Comparison of ENCODE assay signal across 7 mouse cellular contexts in genomic region chr8:70609849-70610795, GRCm38 (mm10). TPM values are rescaled to one million over a fixed set of nuclear protein-coding genes. Genes with fewer than 3 reads are reported as not detected.
DNase-seq lines count a peak whose midpoint lies in the region; ATAC-seq and TF ChIP-seq lines count a peak whose summit lies in the region.

No protein-coding gene starts in this region.

- peak; percentile 63 for ATAC-seq in intestine, embryonic 15.5 days
- ATAC-seq in limb, embryonic 11.5 days (ENCODE audit: insufficient number of reproducible peaks, low FRiP score, low TSS enrichment, low read depth), result peak; percentile 55
- peak; percentile 57 for ATAC-seq in midbrain, embryonic 12.5 days (ENCODE audit: low FRiP score, low read depth)

- peaks cover 31% of the 10 kb centered on the region for H3K4me1 ChIP-seq in intestine, embryonic 15.5 days (replicated peaks)
- peaks cover 23% of the 10 kb centered on the region for H3K4me1 ChIP-seq in limb, embryonic 11.5 days (ENCODE audit: control insufficient read depth, insufficient read depth, low read length)
- peaks cover 53% of the 10 kb centered on the region for H3K4me1 ChIP-seq in midbrain, embryonic 12.5 days
- H3K4me1 ChIP-seq in small intestine, adult 2 months (ENCODE audit: control insufficient read depth, insufficient read depth, insufficient read length, low read length), result peaks cover 24% of the 10 kb centered on the region

- DNase-seq in adrenal gland, adult 18-20 months (ENCODE audit: low spot score in 2 of 2), result peak; percentile 73 to 84
- peak; percentile 85 for DNase-seq in embryo, embryonic 9.5 days (ENCODE audit: extremely low spot score)
- DNase-seq in gastrocnemius, postnatal 4 days (ENCODE audit: low spot score in 2 of 2), result peak; percentile 82 to 91
- peak; percentile 92 for DNase-seq in limb, embryonic 11.5 days (ENCODE audit: low spot score)

- no peaks in the 10 kb centered on the region for H3K9me3 ChIP-seq in intestine, embryonic 15.5 days
- no peaks in the 10 kb centered on the region for H3K9me3 ChIP-seq in limb, embryonic 11.5 days (ENCODE audit: control insufficient read depth, low read length)
- H3K9me3 ChIP-seq in midbrain, embryonic 12.5 days, result no peaks in the 10 kb centered on the region

- no peak for TF ChIP-seq CTCF in small intestine, adult 2 months (IDR thresholded peaks at IDR 0.05; ENCODE audit: extremely low read depth, insufficient read length, insufficient replicate concordance, low read depth, low read length)

- peak overlapping the region; percentile 98 for H3K4me2 ChIP-seq in intestine, embryonic 15.5 days (replicated peaks)
- peak overlapping the region; percentile 77 for H3K4me2 ChIP-seq in limb, embryonic 11.5 days (ENCODE audit: low read depth, severe bottlenecking)
- peak overlapping the region; percentile 90 for H3K4me2 ChIP-seq in midbrain, embryonic 12.5 days (replicated peaks)

- no peaks in the 10 kb centered on the region for H3K36me3 ChIP-seq in intestine, embryonic 15.5 days
- no peaks in the 10 kb centered on the region for H3K36me3 ChIP-seq in limb, embryonic 11.5 days (ENCODE audit: control insufficient read depth, insufficient read depth, low read length)
- no peaks in the 10 kb centered on the region for H3K36me3 ChIP-seq in midbrain, embryonic 12.5 days
- no peaks in the 10 kb centered on the region for H3K36me3 ChIP-seq in small intestine, adult 2 months (ENCODE audit: control insufficient read depth, insufficient read depth, low read length)

- peak overlapping the region; percentile 64 for H3K9ac ChIP-seq in intestine, embryonic 15.5 days
- peak overlapping the region; percentile 85 for H3K9ac ChIP-seq in limb, embryonic 11.5 days (ENCODE audit: low read length)
- peak overlapping the region; percentile 59 for H3K9ac ChIP-seq in midbrain, embryonic 12.5 days (replicated peaks)

- peak; percentile 44; the same call in 1 of the 2 replicates for TF ChIP-seq POLR2A in small intestine, adult 2 months (IDR thresholded peaks at IDR 0.05; ENCODE audit: low read depth, low read length)

- no peaks in the 10 kb centered on the region for H3K27me3 ChIP-seq in intestine, embryonic 15.5 days (replicated peaks)
- H3K27me3 ChIP-seq in limb, embryonic 11.5 days (ENCODE audit: control insufficient read depth, insufficient read depth, low read length), result no peaks in the 10 kb centered on the region
- H3K27me3 ChIP-seq in midbrain, embryonic 12.5 days, result peaks cover 5% of the 10 kb centered on the region
- no peaks in the 10 kb centered on the region for H3K27me3 ChIP-seq in small intestine, adult 2 months (ENCODE audit: control insufficient read depth, insufficient read depth, low read length)

- under 1% methylated on average over 44 of the region's 45 CpGs for WGBS in intestine, embryonic 15.5 days
- WGBS in limb, embryonic 11.5 days, result 2% methylated on average over 44 of the region's 45 CpGs
- under 1% methylated on average over 39 of the region's 45 CpGs for WGBS in midbrain, embryonic 12.5 days
- under 1% methylated on average over 45 of the region's 45 CpGs for WGBS in small intestine, adult 2 months

- H3K4me3 ChIP-seq in intestine, embryonic 15.5 days (replicated peaks), result peak overlapping the region; percentile 79
- peak overlapping the region; percentile 42 for H3K4me3 ChIP-seq in limb, embryonic 11.5 days (ENCODE audit: low read depth, low read length)
- peak overlapping the region; percentile 49 for H3K4me3 ChIP-seq in midbrain, embryonic 12.5 days
- H3K4me3 ChIP-seq in small intestine, adult 2 months (ENCODE audit: low read depth, low read length), result peak overlapping the region; percentile 71

- H3K27ac ChIP-seq in intestine, embryonic 15.5 days, result peak overlapping the region; percentile 96
- peak overlapping the region; percentile 100 for H3K27ac ChIP-seq in limb, embryonic 11.5 days (replicated peaks; ENCODE audit: low read depth, low read length)
- H3K27ac ChIP-seq in midbrain, embryonic 12.5 days (replicated peaks), result peak overlapping the region; percentile 93
- H3K27ac ChIP-seq in small intestine, adult 2 months (ENCODE audit: insufficient read depth, low read depth, low read length), result peak overlapping the region; percentile 98

RNA-seq across cellular contexts. Expression of gene Ssbp4, which starts 1.4 kb away (rescaled TPM):
- total RNA-seq in adrenal gland, adult 18-20 months (2021), result 10 to 100 TPM; 78.5 to 86.9 TPM
- 10 to 100 TPM; 49.6 to 60.7 TPM for total RNA-seq in gastrocnemius, postnatal 4 days (2021)
- 86.9 and 91.7 TPM in 2 replicates for polyA plus RNA-seq in intestine, embryonic 15.5 days (2015; fragmentation: Nextera tagmentation; extraction: Ambion mirVana)
- polyA plus RNA-seq in limb, embryonic 11.5 days (2014; fragmentation: Nextera tagmentation; extraction: Ambion mirVana), result 167 and 177 TPM in 2 replicates
- polyA plus RNA-seq in midbrain, embryonic 12.5 days (2016; fragmentation: Nextera tagmentation; extraction: Ambion mirVana), result 115 and 118 TPM in 2 replicates
- polyA plus RNA-seq in small intestine, adult 2 months (2012; rRNA removed), result 81.7 and 138 TPM in 2 replicates

RNA-seq across cellular contexts. Expression of gene Lrrc25, which starts 5.8 kb away (rescaled TPM):
- total RNA-seq in adrenal gland, adult 18-20 months (2021), result 1 to 10 TPM; 1.4 to 3.0 TPM
- total RNA-seq in gastrocnemius, postnatal 4 days (2021), result 1 to 10 TPM; 2.5 to 3.2 TPM
- 2.4 and 2.5 TPM in 2 replicates for polyA plus RNA-seq in intestine, embryonic 15.5 days (2015; fragmentation: Nextera tagmentation; extraction: Ambion mirVana)
- 0.57 TPM in 2 replicates for polyA plus RNA-seq in limb, embryonic 11.5 days (2014; fragmentation: Nextera tagmentation; extraction: Ambion mirVana)
- 1.0 and 1.6 TPM in 2 replicates for polyA plus RNA-seq in midbrain, embryonic 12.5 days (2016; fragmentation: Nextera tagmentation; extraction: Ambion mirVana)
- polyA plus RNA-seq in small intestine, adult 2 months (2012; rRNA removed), result 6.7 and 7.1 TPM in 2 replicates

RNA-seq across cellular contexts. Expression of gene Isyna1, which starts 15.9 kb away (rescaled TPM):
- total RNA-seq in adrenal gland, adult 18-20 months (2021), result 100 to 1,000 TPM; 115 to 165 TPM
- 10 to 100 TPM; 22.8 to 31.3 TPM for total RNA-seq in gastrocnemius, postnatal 4 days (2021)
- 123 and 130 TPM in 2 replicates for polyA plus RNA-seq in intestine, embryonic 15.5 days (2015; fragmentation: Nextera tagmentation; extraction: Ambion mirVana)
- 100 and 114 TPM in 2 replicates for polyA plus RNA-seq in limb, embryonic 11.5 days (2014; fragmentation: Nextera tagmentation; extraction: Ambion mirVana)
- polyA plus RNA-seq in midbrain, embryonic 12.5 days (2016; fragmentation: Nextera tagmentation; extraction: Ambion mirVana), result 107 and 112 TPM in 2 replicates
- 61.8 and 92.4 TPM in 2 replicates for polyA plus RNA-seq in small intestine, adult 2 months (2012; rRNA removed)

RNA-seq across cellular contexts. Expression of gene Gdf15, which starts 22.1 kb away (rescaled TPM):
- 1 to 10 TPM; 2.2 to 6.4 TPM for total RNA-seq in adrenal gland, adult 18-20 months (2021)
- total RNA-seq in gastrocnemius, postnatal 4 days (2021), result under 1 TPM; 0.32 to 0.39 TPM
- polyA plus RNA-seq in intestine, embryonic 15.5 days (2015; fragmentation: Nextera tagmentation; extraction: Ambion mirVana), result 2.3 and 2.9 TPM in 2 replicates
- 0.15 TPM in 1 of 2 replicates, not detected in the other for polyA plus RNA-seq in limb, embryonic 11.5 days (2014; fragmentation: Nextera tagmentation; extraction: Ambion mirVana)
- polyA plus RNA-seq in midbrain, embryonic 12.5 days (2016; fragmentation: Nextera tagmentation; extraction: Ambion mirVana), result 0.17 TPM in 1 of 2 replicates, not detected in the other
- polyA plus RNA-seq in small intestine, adult 2 months (2012; rRNA removed), result 4.1 and 6.7 TPM in 2 replicates

RNA-seq across cellular contexts. Expression of gene Pgpep1, which starts 50.1 kb away (rescaled TPM):
- total RNA-seq in adrenal gland, adult 18-20 months (2021), result 100 to 1,000 TPM; 101 to 153 TPM
- total RNA-seq in gastrocnemius, postnatal 4 days (2021), result 10 to 100 TPM; 41.4 to 47.0 TPM
- polyA plus RNA-seq in intestine, embryonic 15.5 days (2015; fragmentation: Nextera tagmentation; extraction: Ambion mirVana), result 58.0 and 74.2 TPM in 2 replicates
- 48.9 and 59.4 TPM in 2 replicates for polyA plus RNA-seq in limb, embryonic 11.5 days (2014; fragmentation: Nextera tagmentation; extraction: Ambion mirVana)
- polyA plus RNA-seq in midbrain, embryonic 12.5 days (2016; fragmentation: Nextera tagmentation; extraction: Ambion mirVana), result 82.7 and 93.7 TPM in 2 replicates
- polyA plus RNA-seq in small intestine, adult 2 months (2012; rRNA removed), result 49.5 and 129 TPM in 2 replicates

Comparison
In these comparisons a context has a peak if more than half of its experiments do, and no peak if none do; other contexts are left out.
1. Peak in every context shown above with its lines: DNase-seq, ATAC-seq, H3K4me3 ChIP-seq and H3K27ac ChIP-seq.